Mouse (Mus musculus) brain, embryonic 14.5 days (tissue): ENCODE data around the gene Pin1.

ENCODE experiments used
- CTCF ChIP-seq: fragments of 200-500 bp; IDR thresholded peaks from 2 replicates; pipeline ENCODE4 v1.5.1; 2012; ENCODE audit warnings: inconsistent platforms, mild to moderate bottlenecking, moderate library complexity, borderline replicate concordance; ENCODE audit not compliant: insufficient read depth, insufficient read length; ENCODE audit errors: extremely low read depth
- POLR2A ChIP-seq: fragments of 200-500 bp; IDR thresholded peaks from 2 replicates; pipeline ENCODE4 v1.6.1; 2012; ENCODE audit warnings: mild to moderate bottlenecking, inconsistent platforms, borderline replicate concordance; ENCODE audit not compliant: poor library complexity, insufficient read depth, insufficient read length, severe bottlenecking; ENCODE audit errors: extremely low read depth

DNA sequence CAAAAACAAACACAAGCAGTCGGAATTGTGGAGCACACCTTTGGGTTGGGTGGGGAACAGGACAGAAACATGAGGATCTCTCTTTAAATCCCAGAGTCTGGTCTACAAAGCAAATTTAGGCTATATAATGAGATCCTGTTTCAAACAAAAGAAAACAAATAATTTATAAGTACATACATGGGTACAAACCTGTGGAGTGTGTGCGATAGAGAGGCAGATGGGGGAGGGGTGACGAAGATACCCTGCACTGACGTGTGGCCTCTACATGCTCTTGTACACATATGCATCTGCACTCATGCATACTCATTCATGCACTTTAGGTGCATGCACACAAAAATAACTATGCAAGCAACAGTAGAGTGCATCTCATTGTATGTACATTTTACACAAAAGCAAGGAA lies 12.4 kb upstream of the Pin1 start:
- no peak for TF ChIP-seq POLR2A
- no peak for TF ChIP-seq CTCF
